Mouse (Mus musculus) kidney, postnatal 14 days (tissue): ENCODE results near the gene Olfr417.
"Not testable (repeated sequence)": the region's sequence is repeated elsewhere in the genome, so short reads cannot be mapped to it uniquely, and the experiment has no call there.

Experiments
- DNase-seq: peaks from one replicate; pipeline ENCODE4 v3.0.0; 2022; ENCODE audit warnings: mixed read lengths

The Olfr417 gene

DNA sequence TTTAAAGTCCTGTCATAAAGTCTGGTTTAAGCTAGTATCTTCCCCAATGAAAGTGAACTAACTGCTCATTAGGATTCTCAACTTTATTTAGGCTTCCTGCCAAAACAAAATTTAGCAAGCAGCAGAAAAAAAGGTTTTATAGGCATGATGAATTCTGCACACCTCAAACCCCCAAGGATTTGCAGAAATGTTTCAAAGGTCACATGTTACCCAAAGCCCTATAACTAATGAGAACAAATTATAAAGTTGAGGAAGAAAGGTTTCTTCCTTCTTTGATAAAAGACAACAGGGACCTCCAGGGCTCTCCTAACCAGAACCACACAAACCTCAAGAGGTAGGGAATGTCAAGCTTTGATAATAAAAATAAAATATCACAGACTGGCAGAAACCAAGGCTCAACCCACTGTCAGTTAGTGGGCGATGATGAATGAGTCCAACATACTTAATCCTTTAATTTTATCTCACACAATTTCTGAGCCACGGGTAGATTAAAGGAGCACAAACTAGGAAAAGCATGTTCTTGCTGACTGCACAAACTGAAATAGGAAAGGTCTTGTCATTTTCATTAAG is at the start of gene Olfr417:
Gene Olfr417, plus strand, starts transcription at position 241 of the 570 bp plus-strand sequence.
- no peak for DNase-seq

DNA sequence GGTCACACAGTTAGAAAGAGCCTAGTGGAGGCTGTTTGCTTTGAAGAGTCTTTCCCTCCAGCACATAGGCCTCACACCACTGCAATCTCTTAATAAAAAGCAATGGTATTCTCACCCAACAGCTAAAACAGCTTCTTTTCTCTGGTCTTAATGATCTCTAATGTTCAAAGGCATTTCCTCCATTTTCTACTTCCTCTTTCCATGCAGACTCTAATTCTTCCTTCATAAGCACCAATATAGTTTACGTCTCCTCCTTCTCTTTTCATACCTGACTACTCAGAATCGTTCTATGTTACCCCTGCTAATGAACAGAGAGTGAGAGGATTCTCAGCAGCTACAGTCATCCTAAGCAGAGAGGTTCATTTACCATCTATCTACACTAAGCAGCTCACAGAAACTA is 47.6 kb upstream of the Olfr417 start:
- no peak for DNase-seq

DNA sequence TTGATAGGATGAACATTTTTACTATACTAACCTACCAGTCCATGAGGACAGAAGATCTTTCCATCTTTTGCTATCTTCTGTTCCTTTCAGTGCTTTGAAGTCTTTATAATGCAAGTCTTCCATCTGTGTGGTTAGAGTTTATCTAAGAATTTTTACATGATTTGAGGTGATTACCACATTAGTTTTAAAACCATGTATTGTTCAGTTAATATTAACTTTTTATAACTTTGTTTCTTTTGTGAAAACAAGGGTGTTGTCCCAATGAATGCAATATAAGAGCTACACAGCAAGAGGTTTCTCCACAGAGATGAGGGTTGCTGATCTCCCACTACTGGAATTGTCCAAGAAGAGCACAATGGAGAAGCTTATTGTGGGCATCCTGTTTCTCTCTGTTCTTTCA is 34.7 kb upstream of the Olfr417 start, which contains the start of gene Mptx1:
Gene Mptx1, plus strand, starts transcription at position 301 of the 400 bp plus-strand sequence.
- no peak for DNase-seq

DNA sequence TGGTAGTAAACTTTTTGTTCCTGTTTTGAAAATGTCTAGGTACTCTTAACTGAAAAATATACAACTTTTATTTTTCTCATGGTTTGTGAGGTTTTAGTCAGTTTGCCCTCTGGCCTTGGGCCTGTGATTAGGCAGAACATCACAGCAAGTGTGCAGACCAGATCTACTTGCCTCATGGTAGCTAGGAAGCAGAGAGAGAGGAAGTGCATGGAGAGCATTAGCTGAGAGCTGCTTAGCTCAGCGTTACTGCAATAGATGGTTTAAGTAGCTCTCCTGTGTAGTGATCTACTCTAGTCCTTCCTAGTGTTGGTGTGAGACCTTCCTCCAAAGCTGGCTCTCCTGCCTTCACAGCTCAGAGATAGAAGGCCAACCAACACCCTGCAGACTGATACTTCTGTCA is 11.3 kb upstream of the Olfr417 start:
- DNase-seq, result not testable (repeated sequence)

DNA sequence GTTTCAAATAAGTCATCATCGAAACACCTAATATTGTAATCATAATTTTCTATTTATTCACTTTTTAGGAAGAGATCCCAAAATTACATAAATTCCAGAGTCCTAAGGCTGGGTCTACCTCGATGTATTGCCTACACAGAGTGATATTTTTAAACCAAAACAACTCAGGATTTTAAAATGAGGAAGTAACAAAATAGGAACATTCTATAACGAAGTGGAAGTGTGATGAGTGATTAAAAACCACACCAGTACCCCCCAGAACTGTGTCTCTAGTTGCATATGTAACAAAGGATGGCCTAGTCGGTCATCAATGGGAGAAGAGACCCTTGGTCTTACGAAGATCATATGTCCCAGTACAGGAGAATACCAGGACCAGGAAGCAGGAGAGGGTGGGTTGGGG is 10.3 kb upstream of the Olfr417 start:
- no peak for DNase-seq

DNA sequence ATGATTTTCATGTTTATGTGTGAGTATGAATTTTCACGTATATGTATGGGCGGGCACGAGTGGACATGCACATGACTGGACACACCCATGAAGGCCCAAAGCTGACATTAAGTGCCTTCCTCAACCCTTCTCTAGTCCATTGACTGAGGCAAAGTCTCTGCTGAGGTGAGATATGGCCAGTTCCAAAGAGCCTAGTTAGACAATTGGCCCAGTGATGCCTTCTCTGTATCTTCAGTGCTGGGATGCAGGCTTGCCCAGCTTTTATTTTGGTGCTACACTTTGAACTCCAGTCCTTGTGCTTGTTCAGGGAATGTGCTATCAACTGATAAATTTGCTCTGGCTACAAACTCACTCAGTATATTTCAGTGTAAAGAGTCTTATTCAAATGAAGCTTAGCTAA is 8.9 kb downstream of the Olfr417 start:
- no peak for DNase-seq

DNA sequence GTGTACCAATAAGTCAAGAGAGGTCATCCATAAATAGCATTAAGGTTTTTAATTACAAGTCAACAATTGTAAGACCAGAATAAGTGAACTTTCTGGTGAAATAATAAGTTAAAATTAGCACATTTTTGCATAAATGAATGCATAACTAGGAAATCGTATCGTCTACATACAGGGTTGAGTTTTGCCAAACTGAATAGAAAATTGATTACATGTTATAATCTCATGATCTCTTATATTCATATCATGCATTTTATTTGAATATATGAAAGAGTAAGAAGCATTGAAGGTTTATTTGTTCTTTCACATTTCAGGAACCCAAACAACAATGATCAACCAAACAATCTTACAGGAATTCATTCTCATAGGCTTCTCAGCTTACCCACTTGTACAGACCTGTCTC is 25.8 kb downstream of the Olfr417 start, which contains the start of gene Olfr248:
Gene Olfr248, plus strand, starts transcription at position 301 of the 400 bp plus-strand sequence.
- DNase-seq, result no peak

DNA sequence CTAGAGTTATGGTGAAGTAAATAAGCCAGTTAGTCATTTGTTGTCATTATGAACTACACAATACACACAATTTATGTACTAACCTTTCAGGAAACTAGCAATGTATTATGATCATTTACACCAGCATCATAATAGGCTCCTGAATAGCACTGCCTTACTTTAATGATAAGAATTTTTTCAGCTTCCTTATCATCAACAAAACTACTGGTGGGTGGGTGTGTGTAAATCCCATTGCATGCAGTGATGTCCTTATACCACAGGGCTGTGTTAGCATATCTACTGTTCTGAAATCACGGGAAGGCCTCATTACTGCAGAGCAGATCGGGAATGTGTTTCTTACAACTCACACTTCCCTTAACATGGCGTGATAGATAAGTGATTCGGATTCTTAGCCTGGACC is 58.0 kb downstream of the Olfr417 start:
- DNase-seq, result no peak

DNA sequence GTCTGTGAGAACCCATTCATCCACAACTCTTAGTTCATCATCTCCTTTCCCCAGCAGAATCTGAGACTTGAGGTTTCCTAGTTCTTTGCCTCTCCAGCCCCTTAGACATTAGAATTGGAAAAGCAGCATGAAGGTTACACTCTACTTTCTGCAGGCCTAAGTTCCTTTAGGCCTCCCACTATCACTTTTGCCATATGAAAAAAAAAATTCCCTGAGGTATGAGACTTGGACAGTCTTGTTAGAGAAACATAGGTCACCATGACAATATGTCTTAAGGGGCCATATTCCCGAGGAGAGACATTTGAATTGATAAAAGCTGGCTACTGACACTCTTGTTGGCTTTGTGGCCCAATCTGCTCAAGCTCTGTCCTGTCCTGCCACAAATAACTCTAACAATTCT is 58.8 kb downstream of the Olfr417 start, which contains the start of gene Olfr414:
Gene Olfr414, plus strand, starts transcription at position 301 of the 400 bp plus-strand sequence.
- DNase-seq, result no peak
